Mouse (Mus musculus) heart, postnatal 0 days (tissue): ENCODE measurements around the gene Tap1. TPM values are rescaled to one million over a fixed set of nuclear protein-coding genes. Genes with fewer than 3 reads are reported as not detected.
A peak's percentile ranks its signal among the peaks of the same experiment; 100 is the strongest.
"Not testable (repeated sequence)": the region's sequence is repeated elsewhere in the genome, so short reads cannot be mapped to it uniquely, and the experiment has no call there.

Experiments
- ATAC-seq: fragments of 200-750 bp; cut with Nextera tagmentation; 2 replicates; pipeline ENCODE4 v1.8.0; 2017; ENCODE audit warnings: low read depth, moderate number of reproducible peaks, moderate library complexity; ENCODE audit not compliant: insufficient read depth
- DNase-seq: peaks from one replicate; pipeline ENCODE4 v3.0.0-alpha.2; 2016; ENCODE audit warnings: low spot score
- H3K27ac ChIP-seq: fragments of 300-500 bp; sonication (generic); 2 replicates; pipeline ENCODE4 v1.5.1; 2014; ENCODE audit warnings: low read depth, mild to moderate bottlenecking
- H3K27me3 ChIP-seq: fragments of 300-500 bp; sonication (generic); 2 replicates; pipeline ENCODE4 v1.6.1; 2014; ENCODE audit warnings: low read length, mixed read lengths; ENCODE audit not compliant: control insufficient read depth, insufficient read depth
- H3K36me3 ChIP-seq: fragments of 300-500 bp; sonication (generic); replicated peaks from 2 replicates; pipeline ENCODE4 v1.6.1; 2014; ENCODE audit warnings: low read length, mixed read lengths; ENCODE audit not compliant: control insufficient read depth, insufficient read depth
- H3K4me1 ChIP-seq: fragments of 300-500 bp; sonication (generic); 2 replicates; pipeline ENCODE4 v1.6.1; 2014; ENCODE audit warnings: antibody characterized with exemption; ENCODE audit not compliant: control insufficient read depth, insufficient read depth
- H3K4me2 ChIP-seq: fragments of 300-500 bp; sonication (generic); 2 replicates; pipeline ENCODE4 v1.6.1; 2014; ENCODE audit warnings: low read depth, mild to moderate bottlenecking, low read length, moderate library complexity
- H3K4me3 ChIP-seq: fragments of 300-500 bp; sonication (generic); 2 replicates; pipeline ENCODE4 v1.5.1; 2014; ENCODE audit warnings: low read depth, low read length
- H3K9ac ChIP-seq: fragments of 300-500 bp; sonication (generic); replicated peaks from 2 replicates; pipeline ENCODE4 v1.6.1; 2014; ENCODE audit warnings: low read depth, low read length, mixed read lengths
- H3K9me3 ChIP-seq: fragments of 300-500 bp; sonication (generic); replicated peaks from 2 replicates; pipeline ENCODE4 v1.6.1; 2016; ENCODE audit warnings: low read length; ENCODE audit not compliant: control insufficient read depth
- CTCF ChIP-seq: IDR thresholded peaks from 2 replicates; pipeline ENCODE4 v1.5.1; 2016; ENCODE audit warnings: antibody characterized with exemption, control low read depth, low read depth
- EP300 ChIP-seq: IDR thresholded peaks from 2 replicates; pipeline ENCODE4 v1.6.1; 2016; ENCODE audit warnings: antibody characterized with exemption, low read depth
- WGBS: fragments of 180-500 bp; shearing (Covaris S2); extraction: QIAGEN DNeasy Blood & Tissue Kit; methylation state at CpG from one replicate; pipeline ENCODE4 v1.1.7; 2014; 5-methylcytosine and 5-hydroxymethylcytosine counted together
- polyA plus RNA-seq: library from polyadenylated mRNA; unstranded; fragments of >200 nt; fragmentation: Nextera tagmentation; extraction: Ambion mirVana; gene quantifications from 2 replicates; pipeline ENCODE4 v1.2.1, GENCODE M21; 2015
- total RNA-seq: library from RNA; depleted of rRNA; stranded (reverse); fragments of >200 nt; gene quantifications from 2 replicates; pipeline ENCODE4 v1.2.3, GENCODE M21; 2014; ENCODE audit warnings: low replicate concordance

Gene Tap1
- total and polyA plus RNA-seq, 2 experiments from 2014 or later: 3.7 to 10.7 TPM

DNA sequence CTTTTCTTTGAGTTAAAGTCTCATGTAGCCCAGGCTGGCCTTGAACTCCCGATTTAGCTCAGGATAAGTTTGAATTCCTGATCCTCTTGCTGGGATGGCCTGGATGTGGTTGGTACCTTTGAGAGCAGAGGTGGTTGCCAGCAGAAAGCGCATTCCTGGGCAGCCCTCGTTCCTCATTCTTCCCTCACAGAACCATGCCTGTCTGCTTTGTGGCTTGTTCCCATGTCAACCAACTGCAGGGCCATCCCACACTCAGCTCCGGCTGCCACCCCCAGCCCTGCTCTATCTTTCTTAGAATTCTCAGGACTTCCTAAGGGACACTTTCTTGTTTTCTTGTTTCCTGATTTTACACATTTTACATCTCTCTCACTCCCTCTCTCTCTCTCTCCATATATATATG lies 45.9 kb upstream of the Tap1 start:
- Histone ChIP-seq H3K9ac (no peak overlapping the region), H3K27me3 (peaks cover 53% of the 10 kb centered on the region), H3K4me3 (no peak overlapping the region), H3K4me1 (peaks cover 10% of the 10 kb centered on the region), H3K9me3 (no peaks in the 10 kb centered on the region), H3K4me2 (no peak overlapping the region), H3K27ac (no peak overlapping the region), H3K36me3 (no peaks in the 10 kb centered on the region)
- TF ChIP-seq EP300 (no peak), CTCF (no peak)
- ATAC-seq (no peak), DNase-seq (no peak)
- 49% methylated on average over 4 of the region's 4 CpGs for WGBS

DNA sequence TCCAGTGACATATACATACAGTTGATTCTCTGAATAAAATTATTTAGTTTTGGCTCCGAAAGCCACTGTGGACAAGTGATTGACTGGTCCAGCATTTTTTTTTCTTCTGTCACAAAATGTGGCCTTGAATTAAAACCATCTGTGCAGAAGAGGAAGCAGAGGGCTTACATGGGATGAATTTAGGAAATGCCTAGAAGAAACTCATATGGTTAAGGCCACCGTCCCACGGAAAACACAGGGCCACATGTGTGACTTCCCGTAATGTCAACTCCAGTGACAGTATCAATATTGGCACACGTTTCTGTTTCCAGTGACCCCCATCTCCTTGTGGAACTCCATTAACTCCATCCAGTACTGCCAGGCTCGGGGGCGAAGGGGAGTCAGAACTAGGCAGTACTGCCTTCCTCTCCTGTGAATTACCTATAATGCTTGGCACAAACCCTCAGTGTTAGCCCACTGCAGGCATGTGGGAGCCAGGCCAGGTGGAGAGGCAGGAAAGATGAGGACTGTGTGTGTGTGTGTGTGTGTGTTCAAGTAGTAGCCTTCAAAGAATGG lies 44.8 kb upstream of the Tap1 start:
- no peak overlapping the region for H3K9ac ChIP-seq
- H3K4me3 ChIP-seq: no peak overlapping the region
- H3K4me1 ChIP-seq: peaks cover 10% of the 10 kb centered on the region
- peaks cover 42% of the 10 kb centered on the region for H3K27me3 ChIP-seq
- no peaks in the 10 kb centered on the region for H3K36me3 ChIP-seq
- ATAC-seq: no peak
- H3K27ac ChIP-seq: peak overlapping the region; percentile 62
- H3K4me2 ChIP-seq: no peak overlapping the region
- H3K9me3 ChIP-seq: no peaks in the 10 kb centered on the region
- TF ChIP-seq EP300: no peak
- TF ChIP-seq CTCF: no peak
- no peak for DNase-seq
- WGBS: 67% methylated on average over 7 of the region's 7 CpGs

DNA sequence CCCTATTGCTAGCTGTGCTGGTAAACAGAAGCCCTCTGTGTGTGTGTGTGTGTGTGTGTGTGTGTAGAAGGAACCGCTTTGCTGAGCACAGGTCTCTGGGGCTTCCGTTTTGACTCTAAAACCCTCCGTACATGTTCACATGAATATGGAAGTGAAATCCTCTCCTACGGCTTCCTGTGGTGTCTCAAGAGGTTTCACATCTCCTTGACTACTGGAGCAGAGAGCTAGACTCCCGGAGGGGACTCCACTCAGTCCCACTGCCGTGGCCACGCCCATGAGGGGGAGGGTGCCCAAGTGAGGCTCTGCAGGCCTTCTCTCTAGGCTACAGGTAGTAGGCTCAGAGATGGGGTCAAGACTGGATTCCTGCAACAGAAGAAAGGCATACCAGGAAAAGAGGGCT lies 44.3 kb upstream of the Tap1 start, which contains the start of gene H2-DMb2:
Gene H2-DMb2, plus strand, starts transcription at position 275 of the 400 bp plus-strand sequence.
- Histone ChIP-seq H3K27ac (peak within 1 kb of the TSS; percentile 62), H3K9me3 (no peaks in the 10 kb centered on the region), H3K9ac (no peak within 1 kb of the TSS), H3K4me1 (peaks cover 10% of the 10 kb centered on the region), H3K4me2 (no peak within 1 kb of the TSS), H3K4me3 (no peak within 1 kb of the TSS), H3K36me3 (no peaks in the 10 kb centered on the region), H3K27me3 (peaks cover 38% of the 10 kb centered on the region)
- TF ChIP-seq EP300 (no peak), CTCF (no peak)
- DNase-seq: peak; percentile 45
- 24% methylated on average over 7 of the region's 7 CpGs for WGBS
- peak; percentile 40; the same call in 1 of the 2 replicates for ATAC-seq

DNA sequence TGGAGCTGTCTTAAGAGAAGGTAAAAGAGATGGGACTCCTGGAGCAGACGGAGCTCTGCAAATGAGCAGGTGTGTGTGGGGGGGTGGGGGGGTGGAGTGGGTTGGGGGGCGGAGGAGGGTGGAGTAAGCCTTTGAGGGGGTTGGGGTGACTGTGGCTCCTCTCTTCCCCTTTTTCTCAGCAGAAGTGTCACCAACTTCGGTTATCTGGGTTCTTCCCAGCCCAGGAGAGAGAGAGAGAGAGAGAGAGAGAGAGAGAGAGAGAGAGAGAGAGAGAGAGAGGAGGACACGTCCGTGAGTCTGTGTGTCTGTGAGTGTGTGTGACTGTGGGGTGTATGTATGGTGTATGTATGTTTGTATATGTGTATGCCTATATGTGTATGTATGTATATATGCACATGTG lies 43.9 kb upstream of the Tap1 start:
- Histone ChIP-seq H3K27me3 (peaks cover 34% of the 10 kb centered on the region), H3K4me3 (no peak overlapping the region), H3K9me3 (no peaks in the 10 kb centered on the region), H3K27ac (no peak overlapping the region), H3K9ac (no peak overlapping the region), H3K4me1 (peaks cover 10% of the 10 kb centered on the region), H3K36me3 (no peaks in the 10 kb centered on the region), H3K4me2 (no peak overlapping the region)
- DNase-seq (no peak), ATAC-seq (no peak)
- no peak for TF ChIP-seq CTCF
- no peak for TF ChIP-seq EP300
- 51% methylated on average over 5 of the region's 5 CpGs for WGBS

DNA sequence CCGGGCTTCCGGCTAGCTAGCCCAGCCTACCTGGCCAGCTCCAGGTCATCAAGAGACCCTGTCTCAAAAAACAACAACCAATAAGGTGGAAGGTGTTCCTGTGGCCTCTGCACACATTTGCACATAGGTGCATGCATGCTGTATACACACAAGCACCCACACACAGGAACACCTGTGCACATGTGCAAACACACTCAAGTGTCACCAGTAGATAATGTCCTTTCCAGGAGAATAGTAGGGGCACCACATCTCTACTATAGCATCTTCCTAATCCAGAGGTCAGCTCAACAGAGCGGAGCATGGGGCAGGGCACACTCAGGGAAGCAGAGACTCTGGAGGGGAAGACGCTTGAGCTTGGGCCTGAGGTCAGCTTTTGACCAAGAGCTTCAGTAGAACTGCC lies 43.1 kb upstream of the Tap1 start:
- H3K9me3 ChIP-seq, H3K27ac ChIP-seq, ATAC-seq, H3K9ac ChIP-seq, DNase-seq, H3K4me2 ChIP-seq, H3K4me3 ChIP-seq, H3K36me3 ChIP-seq: not testable (repeated sequence)
- WGBS: 74% methylated on average over 4 of the region's 4 CpGs
- H3K27me3 ChIP-seq: peaks cover 26% of the 10 kb centered on the region
- peaks cover 10% of the 10 kb centered on the region for H3K4me1 ChIP-seq

DNA sequence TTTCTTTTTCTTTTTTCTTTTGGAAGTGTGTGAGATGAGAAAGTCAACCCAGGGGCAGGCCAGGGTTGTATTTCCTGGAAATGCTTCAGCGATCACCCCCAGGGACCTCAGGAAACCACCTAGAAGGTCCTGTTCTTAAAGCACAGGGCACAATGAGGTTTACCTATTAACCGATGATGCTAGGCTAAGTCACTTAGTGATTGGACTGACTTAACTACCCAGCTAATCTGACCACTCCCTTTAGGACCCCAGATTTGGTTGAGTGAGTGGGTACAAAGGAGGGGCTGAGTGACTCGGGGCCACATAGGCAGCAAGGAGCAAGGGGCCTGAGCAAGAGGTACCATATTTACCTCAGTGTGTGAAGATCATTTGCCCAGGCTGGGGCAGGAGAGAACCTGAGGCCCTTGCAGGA lies 42.4 kb upstream of the Tap1 start:
- H3K4me3 ChIP-seq: no peak overlapping the region
- ATAC-seq: no peak
- DNase-seq: no peak
- no peaks in the 10 kb centered on the region for H3K36me3 ChIP-seq
- H3K9me3 ChIP-seq: no peaks in the 10 kb centered on the region
- WGBS: 74% methylated on average over 3 of the region's 3 CpGs
- H3K9ac ChIP-seq: no peak overlapping the region
- H3K4me2 ChIP-seq: no peak overlapping the region
- TF ChIP-seq CTCF (no peak), EP300 (no peak)
- H3K4me1 ChIP-seq: peaks cover 3% of the 10 kb centered on the region; the same call in 1 of the 2 replicates
- peaks cover 19% of the 10 kb centered on the region for H3K27me3 ChIP-seq
- no peak overlapping the region for H3K27ac ChIP-seq
